Mouse (Mus musculus) CD4-positive helper T cell, adult 2 months (primary cell): ENCODE measurements around the gene B4galt1.
A peak's percentile ranks its signal among the peaks of the same experiment; 100 is the strongest.

Experiments used
- DNase-seq: peaks from one replicate; pipeline ENCODE4 v3.0.0-alpha.2; 2012; ENCODE audit warnings: low read depth, missing footprints, low spot score

B4galt1 gene

DNA sequence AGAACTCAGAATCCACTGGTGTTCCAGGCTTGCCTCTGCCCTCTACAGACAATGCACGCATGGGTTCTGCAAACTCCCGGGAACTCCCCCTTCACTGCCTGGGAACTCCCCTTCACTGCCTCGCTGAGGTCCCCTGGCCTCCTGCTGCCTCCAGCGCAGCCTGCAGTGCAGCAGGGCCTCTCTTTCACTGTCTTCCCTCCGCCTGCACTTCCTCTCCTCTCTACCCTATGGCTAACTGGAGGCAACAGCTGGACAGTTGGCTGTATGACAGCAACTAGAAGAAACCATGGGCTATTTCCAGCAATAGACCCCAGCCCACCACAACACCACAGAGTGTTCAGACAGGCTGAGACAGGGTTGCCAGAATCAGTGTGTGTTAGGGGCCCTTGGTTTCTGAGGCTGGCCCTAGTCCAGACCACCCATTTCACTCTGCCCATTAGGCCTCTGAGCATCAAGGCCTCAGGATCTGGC, 9.5 kb downstream of the B4galt1 start:
- peak; percentile 78 for DNase-seq

DNA sequence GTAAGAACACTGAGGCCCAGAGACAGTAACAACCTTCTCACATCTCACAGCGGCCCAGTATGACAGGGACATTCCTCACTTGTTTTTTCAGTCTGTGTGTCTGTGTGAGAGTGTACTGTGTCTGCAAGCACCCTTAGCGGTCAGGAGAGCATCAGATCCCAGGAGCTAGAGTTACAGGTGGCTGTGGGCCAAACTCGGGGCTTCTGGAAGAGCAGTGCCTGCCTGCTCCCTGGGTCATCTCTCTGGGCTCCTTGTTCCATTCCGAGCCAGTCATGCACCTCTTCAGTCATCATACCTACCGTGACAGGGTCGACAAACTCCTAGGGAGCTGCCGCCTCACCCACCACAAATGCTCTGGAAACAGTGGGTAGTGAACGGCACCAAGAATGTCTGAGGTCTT, 10.1 kb downstream of the B4galt1 start:
- DNase-seq = no peak

DNA sequence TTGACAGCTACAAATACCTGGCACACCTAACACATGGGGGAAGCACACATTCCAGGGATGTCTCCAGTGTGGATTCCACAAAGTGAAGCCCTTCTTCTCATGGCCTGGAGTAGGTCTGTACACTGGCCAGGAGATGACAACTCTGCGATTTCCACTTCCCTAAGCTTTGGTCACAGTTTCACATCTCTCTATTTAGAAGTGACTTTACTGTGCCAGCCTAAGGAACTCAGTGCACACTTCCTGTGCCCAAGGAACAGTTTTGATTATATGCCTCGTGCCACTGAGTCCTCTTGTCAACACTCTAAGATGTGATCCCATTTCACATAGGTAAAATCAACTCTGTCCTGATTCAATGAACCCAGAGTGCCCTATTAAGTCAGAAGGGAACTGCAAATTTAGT, 13.4 kb downstream of the B4galt1 start:
- peak; percentile 24 for DNase-seq

DNA sequence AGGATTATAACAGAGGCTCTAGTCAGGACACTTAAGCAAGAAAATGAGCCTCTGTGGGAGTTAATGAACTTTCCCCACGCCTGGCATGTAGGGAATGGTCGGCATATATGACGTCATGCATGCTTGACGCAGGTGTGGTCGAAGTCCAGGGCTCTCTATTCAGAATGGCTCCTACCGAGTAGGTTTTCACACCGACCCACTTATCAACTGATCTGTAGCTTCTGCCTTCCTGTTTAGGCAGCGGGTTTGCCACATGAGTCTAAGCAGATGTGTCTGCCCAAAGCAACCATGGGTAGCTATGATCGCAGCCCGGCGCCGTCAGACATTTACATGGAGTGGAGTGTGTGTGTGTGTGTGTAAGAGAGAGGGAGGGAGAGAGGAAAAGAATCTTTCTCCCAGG, 14.6 kb downstream of the B4galt1 start:
- DNase-seq = peak; percentile 89

DNA sequence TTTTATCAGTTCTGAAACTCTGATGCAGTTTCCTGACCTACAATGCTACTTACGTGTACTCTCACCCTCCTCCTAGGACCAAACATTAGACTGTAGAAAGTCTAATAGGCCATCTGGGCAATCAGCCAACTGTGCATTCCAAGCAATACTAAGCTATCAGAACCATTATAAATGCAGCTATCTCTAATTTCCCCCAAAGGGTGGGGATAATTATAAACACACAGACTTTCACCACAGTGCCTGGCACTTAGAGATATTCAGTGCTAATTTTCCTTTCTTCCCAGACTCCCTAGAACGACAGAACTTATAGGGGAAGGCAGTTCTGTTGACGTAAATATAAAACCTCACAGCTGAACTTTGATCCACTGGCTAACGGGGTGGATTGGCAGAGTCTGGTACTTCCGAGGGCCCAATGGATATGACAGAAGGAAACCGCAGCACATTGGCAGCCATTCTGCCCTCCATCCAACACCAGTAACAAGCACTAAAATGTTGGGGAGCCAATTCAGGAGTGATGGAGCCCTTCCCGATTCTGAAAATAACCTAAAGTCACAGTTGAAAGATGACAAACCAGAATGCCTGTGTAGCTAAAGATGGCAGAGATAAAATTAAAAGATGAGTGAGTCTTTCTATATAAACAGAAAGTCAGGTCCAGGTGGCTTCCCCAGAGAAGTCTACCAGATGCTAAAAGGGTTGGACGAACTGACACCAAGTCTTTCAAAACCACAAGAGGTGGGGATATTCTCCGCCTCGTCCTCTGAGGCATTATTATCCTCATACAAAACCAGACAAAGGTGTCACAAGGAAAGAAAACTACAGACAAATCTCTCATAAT, 16.1 kb downstream of the B4galt1 start:
- DNase-seq = peak; percentile 72

DNA sequence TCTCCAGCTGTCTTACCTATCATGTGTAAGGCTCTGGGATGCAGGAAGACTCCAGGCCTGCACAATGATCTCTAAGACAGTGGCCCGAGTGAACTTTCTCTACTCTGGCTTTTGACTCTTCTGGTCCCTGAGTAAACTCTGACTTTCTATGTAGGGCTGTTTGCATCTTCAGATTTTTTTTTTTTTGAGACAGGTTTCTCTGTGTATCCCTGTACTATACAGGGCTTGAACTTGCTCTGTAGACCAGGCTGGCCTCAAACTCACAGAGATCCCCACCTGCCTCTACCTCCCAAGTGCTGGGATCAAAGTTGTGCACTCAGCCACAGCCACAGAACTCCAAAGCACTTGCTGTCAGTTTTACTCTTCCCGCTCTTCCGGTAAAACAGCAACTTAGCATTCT, 16.8 kb downstream of the B4galt1 start:
- no peak for DNase-seq

DNA sequence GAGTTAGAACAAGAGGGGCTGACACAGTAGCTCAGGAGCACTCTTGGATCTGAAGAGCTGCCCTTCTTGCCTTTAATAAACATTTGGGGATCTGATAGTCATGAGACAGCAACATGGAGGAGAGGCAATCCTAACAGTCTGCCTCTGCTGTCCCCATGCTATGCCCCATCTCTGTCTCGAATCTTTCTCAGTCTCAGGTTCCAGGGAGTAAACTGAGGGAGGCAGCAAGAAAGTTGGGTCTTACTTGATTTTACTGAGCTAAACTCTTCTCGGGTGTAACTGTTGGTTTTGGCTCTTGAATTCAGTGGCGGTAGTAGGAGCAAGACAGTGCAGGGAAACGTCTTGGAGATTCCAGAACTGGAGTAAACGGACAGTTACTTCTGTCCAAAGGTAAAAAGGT, 18.9 kb downstream of the B4galt1 start:
- no peak for DNase-seq

DNA sequence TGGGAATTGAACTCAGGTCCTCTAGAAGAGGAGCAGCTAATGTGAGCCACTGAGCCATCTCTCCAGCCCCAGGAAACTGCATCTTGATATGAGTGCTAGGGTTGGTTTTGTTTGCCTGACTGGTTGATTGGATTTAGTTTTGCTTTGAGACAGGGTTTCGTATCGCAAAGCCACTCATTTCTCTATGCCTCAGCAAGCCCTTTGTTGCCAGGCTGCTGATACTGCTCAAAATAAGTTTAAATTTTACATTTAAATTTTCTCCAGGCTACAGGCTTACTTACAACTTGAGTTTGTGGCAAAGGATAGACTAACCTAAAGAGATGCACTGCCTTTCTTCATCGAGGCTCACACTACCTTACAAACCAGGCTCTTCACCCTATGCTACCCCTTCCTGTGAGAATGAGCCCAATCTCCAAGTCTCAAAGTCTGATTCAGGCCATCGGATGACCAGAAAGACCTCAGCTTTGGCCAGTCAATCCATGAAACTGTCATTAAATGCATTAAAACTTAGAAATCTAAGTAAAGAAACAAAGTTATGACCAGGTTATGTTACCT, 19.5 kb downstream of the B4galt1 start:
- DNase-seq = peak; percentile 72

DNA sequence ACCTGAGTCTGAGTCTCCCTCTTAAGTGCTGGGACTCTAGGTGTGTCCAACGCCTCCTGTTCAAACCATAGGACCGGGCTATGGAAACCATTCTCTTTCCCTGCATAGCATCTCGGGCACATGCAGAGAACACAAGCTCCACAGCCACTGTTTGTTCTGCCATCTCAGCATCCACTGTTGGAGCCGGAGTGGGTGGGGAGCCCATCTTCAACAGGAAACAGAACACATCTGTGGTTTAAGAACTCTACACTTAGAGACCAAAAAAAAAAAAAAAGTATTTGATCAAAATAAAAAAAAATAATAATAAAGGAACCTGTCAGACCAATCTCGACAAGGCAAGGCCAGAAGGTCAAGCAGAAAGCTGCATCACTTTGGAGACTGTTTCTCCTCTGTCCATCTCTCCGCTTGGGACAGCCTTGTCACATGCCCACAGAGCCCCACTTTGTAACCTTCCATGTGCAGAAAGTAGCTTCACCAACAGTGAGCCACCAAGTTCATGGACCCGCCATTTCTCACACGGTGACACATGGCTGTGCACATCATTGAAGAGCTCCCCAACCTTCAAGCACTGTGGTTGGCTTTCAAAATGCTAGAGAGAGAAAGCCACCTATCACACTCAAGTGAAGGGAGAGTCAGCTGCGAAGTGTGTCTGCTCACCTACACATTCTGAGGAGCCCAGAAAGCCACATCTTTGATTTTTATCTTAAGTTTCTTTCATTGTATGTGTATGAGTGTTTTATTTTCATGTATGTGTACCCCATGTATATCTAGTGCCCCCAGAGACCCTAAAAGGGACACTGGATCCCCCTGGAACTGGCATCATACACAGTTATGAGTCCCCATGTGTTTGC, 20.2 kb downstream of the B4galt1 start:
- DNase-seq = peak; percentile 82

DNA sequence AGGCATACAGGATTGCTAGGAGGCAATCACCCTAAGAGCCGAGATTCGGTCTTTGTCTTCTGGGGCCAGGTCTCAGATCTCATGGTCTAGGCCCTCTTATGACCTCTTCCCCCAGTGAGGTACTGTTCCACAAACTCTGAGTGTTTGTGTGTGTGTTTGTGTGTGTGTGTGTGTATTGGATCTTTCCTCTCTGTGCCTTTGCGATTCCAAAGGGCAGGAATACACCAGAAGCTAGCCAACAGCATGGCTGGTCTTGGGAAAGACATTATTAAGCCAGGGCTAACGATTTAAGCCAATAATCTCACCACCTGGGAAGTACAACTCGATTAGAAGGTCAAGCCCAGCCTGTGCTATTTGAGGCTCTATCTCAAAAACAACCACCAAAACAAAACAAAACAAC, 23.3 kb downstream of the B4galt1 start:
- DNase-seq = no peak

DNA sequence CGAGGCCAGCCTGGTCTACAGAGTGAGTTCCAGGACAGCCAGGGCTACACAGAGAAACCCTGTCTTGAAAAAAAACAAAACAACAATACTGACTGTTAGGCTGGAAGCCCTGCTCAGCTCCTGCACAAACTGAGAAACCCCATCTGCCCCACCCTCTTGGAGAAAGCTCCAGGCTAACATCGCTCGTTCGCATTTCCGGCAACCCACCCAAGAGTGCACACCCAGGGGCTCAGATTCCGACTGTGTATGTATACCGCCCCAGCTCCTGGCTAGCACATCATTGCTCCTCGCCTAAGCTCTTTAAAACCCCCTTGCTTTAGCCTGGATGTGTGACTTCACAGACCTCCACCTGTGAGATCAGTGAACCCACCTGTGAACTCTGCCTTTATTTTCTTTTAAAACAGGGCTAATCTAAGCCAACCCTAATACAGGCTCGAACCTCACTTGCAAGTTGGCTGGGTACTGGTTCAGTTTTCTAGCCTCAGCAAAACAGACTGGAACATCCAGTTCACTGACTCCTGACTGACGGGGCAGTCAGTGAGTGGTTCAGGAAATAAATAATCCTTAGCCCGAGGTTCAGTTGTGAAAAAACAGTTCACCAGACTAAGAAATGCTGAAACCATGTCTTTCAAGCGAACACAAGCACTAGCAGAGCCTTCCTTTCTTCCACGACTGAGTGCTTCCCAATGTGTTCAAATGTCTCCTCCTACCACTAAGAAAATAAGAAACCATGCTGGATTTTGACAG, 24.0 kb downstream of the B4galt1 start:
- DNase-seq = no peak

DNA sequence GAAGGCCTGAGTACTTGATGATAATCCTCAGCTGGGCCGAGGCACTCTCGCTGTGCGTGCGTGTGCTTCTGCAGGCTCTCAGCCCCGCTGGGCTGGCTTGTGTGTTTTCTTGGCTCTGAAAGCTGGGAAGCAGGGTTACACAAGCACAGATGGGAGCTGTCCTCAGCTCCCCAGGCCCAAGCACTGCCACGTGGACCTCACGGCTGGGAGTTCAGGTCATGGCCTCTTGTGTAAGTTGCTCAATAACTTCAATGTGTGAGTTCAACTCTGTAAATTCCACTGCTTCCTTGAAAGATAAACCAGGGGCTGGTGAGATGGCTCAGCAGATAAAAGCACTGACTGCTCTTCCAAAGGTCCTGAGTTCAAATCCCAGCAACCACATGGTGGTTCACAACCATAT, 24.9 kb downstream of the B4galt1 start:
- DNase-seq = no peak

DNA sequence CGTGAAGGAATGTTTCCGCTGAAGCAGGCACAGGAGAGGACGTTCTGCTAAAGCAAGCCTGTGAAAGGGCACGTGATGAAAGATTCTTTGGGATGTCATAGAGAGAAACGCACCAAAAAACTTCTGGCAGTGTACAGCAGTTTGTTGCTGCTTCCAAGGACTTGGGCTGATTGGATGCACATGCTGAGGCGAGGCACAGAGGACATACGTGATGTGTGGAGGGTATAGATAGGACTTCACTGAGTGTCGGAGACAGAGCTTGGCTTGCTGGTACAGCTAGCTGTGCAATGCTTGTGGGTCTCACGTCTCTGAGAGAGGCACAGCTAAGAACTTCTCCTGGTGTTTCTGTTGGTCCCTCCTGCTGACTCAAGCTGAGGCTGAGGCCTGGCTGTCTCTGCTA, 25.9 kb downstream of the B4galt1 start:
- DNase-seq = no peak

DNA sequence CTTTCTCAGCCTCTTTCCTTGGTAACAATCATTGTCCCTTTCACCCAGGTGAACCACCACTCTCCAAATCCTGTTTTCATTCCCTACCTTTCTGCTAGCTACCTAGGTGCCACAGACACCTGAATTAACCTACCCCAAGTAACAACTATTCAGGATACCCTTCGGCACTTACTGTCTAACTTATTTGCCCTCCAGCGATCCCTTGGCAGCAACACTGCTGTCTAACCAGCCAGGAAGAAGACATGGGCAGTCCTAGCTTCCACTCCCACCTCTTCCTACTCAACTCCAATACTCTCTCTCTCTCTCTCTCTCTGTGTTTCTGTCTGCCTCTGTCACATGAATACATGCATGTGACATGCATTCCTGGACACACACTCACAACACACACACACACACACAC, 27.0 kb downstream of the B4galt1 start:
- no peak for DNase-seq

DNA sequence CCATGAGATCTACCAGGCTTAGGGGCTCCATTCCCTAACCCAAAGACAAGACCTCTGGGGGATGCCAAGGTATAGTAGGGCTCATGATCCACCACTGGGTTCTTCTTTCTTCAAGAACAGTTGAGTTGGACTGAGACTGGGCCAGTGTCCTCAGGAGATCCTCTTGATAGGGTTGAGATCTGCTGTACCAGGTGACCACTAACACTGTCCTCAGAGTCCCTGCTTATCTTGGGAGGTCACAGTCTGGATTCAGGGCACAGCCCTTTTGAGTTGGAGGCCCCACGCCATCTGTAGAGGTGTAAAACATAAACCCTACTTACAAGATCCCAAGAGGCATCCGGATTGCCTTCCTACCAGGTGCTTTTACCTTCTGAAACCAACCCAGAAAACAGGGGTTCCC, 27.8 kb downstream of the B4galt1 start:
- DNase-seq = no peak

DNA sequence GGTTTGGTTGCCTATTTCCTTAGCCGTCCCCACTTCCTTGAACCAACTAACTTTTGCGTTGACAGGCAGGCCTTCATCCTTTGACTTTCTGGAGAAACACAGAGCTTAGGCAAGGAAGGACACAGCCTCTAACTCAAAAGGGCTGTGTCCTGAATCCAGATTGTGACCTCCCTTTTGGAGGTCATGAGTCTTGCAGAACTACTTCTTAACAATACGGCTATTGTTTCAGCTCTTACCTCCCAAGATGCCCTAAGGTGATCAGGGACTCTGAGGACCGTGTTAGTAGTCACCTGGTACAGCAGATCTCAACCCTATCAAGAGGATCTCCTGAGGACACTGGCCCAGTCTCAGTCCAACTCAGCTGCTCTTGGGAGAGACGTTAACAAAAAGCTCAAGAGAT, 28.7 kb downstream of the B4galt1 start:
- DNase-seq = no peak

DNA sequence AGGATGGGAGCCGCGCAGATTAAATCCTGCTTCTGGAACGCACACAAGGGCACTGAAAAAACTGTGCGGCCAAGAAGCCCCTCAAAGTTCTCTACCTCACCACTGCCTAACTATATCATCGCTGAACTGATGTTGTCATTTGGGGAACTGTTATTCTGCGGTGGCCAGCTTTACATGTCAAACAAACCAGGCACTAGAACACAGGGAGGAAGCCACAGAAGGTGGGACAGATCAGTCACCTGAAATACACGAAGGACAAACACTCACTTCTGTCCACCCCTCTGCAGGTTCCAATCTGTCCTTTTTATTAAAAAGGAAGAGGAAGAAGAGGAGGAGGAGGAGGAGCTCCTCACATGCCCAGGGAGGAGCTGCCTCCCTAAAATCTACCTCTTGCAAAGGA, 29.3 kb downstream of the B4galt1 start:
- DNase-seq = no peak

DNA sequence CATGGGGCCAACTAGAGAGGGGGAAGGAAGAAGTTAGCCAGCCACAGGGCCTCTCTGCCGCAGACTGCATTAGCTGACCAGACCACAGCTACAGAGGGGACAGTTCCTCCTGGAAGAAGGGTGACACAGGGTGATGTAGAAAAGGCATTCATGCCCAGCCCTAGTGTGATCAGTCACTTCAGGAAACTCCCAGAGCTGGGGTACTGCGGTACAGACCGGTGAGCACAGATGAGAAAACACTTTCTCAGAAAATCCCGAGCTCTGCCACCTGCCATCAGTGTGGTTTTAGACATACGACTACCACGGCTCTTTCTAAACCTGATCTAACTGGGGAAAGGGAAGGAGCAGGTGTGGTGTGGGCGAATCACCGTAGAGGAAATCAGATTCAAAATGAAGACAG, 30.1 kb downstream of the B4galt1 start:
- peak; percentile 68 for DNase-seq

DNA sequence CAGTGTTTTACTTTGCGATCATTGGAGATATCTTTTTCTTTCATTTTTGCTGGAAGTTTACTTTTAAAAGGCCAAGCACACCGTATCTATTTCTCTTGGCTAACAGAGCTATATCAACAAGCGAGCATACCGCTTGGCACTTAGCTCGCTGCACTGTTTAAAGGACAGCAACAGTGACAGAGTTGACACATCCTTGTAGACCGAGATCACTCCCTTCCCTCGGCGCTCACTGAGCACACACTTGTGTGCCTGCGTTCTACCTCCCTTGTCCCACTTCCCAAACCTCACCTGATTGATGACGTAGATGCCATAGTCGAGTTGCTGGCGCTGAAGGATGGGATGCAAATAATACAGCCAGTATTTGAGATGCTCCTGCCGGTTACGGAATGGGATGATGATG, 30.7 kb downstream of the B4galt1 start:
- no peak for DNase-seq

DNA sequence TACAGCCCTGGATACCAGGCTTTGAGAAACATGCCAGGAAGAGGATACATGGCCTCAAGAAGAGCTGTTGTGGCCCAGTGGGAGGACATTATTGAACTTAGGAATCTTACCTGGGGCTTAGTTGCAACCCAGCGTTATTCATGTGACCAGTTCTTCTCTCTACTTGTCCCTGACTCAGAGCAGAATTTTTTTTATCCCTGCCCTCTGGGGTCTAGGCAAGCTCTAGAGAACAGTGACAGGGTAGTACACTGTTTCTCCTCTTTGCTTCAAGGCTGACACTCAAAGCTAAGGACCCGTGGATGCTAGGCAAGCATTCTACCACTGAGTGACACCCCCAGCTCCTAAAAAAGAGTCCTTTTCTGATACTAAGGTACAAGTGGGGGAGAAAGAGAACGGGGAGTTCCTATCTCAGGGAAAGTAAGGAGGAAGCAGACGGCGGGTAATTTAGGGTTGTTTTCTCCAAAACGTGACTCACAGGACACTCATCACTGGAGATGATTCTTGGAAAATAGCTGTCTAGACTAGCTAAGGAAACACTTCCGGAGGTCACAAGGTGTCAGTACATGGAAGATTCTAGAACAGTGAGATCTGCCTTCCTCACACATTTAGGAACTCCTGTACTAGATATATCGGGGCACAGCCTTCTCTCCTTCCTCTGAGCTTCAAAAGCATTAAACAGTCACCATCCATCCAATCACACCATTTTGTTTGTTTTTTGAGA, 32.3 kb downstream of the B4galt1 start:
- no peak for DNase-seq

DNA sequence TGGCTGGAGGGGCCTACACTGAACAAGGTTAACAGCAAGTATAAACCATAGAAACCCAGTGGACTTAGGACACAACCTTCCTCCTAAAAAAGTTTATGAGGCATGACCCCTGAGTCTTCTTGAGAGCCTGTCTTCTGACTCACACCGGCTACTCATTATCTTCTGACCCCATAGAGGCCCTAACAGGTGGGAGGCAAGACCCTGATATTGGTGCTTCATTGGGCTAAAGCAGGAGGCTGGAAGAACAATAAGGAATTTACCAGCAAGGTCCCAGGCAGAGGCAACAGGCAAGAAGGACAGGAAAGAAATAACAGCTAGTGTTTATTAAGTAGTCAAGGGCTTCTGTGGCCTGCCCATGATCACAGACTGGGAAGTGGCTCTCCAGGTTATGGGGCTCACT, 32.9 kb downstream of the B4galt1 start:
- DNase-seq = no peak
